ENCODE assay signal across 29 mouse cellular contexts in the genomic region with DNA sequence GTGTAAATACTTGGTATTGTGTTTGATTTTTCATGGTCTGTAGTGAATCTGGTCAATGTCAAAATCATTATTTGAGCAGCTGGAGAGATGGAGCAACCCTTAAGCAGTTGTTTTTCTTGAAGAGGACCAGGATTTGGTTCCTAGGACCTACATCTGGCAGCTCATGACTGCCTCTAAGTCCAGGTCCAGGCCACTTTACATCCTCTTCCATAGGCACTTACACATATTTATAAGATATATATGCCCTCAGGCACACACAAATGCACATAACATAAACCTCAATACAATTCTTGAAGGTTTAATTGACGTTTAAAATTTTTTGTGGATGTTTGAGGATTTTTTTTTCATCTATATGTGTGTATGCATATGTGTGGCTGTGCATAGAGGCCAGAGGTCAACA.
"Had no signal": no experiment of that assay in that cellular context is flagged by ENCODE, and none has a peak within 500 bp of the region (broad histone marks: within the 10 kb centered on the region; RNA-seq: fewer than 3 reads in every experiment).

No protein-coding gene starts in this region.

- H3K4me2 ChIP-seq: embryonic facial prominence, embryonic 12.5 days; embryonic facial prominence, embryonic 13.5 days; embryonic facial prominence, embryonic 15.5 days; forebrain, embryonic 12.5 days; forebrain, embryonic 13.5 days; forebrain, embryonic 15.5 days had no signal

- H3K9ac ChIP-seq: embryonic facial prominence, embryonic 12.5 days; embryonic facial prominence, embryonic 13.5 days; embryonic facial prominence, embryonic 15.5 days; forebrain, embryonic 12.5 days; forebrain, embryonic 13.5 days; forebrain, embryonic 15.5 days; forebrain, postnatal 0 days had no signal

- H3K27me3 ChIP-seq: embryonic facial prominence, embryonic 12.5 days; embryonic facial prominence, embryonic 13.5 days; embryonic facial prominence, embryonic 15.5 days; forebrain, embryonic 12.5 days; forebrain, embryonic 13.5 days; forebrain, embryonic 15.5 days had no signal

- DNase-seq: cerebellum, adult 2 months; cerebellum, adult 8-10 months; cerebellum, adult 9-10 months; cerebellum, adult 9-11 months; cerebellum, postnatal 10 days; cerebellum, postnatal 14 days; cerebellum, postnatal 25 days; cerebellum, postnatal 36 days; embryo, embryonic 11 days; forebrain, postnatal 0 days; gastrocnemius, adult 2 months; gastrocnemius, postnatal 10 days; gastrocnemius, postnatal 14 days; gastrocnemius, postnatal 25 days; gastrocnemius, postnatal 36 days; heart, adult 11 months; heart, adult 18-20 months; heart, adult 2 months had no signal

- H3K27ac ChIP-seq: embryonic facial prominence, embryonic 10.5 days; embryonic facial prominence, embryonic 12.5 days; embryonic facial prominence, embryonic 13.5 days; embryonic facial prominence, embryonic 15.5 days; forebrain, embryonic 10.5 days; forebrain, embryonic 12.5 days; forebrain, embryonic 13.5 days; forebrain, embryonic 15.5 days; gastrocnemius, adult 2 months; heart, adult 2 months had no signal

- H3K9me3 ChIP-seq: embryonic facial prominence, embryonic 10.5 days; embryonic facial prominence, embryonic 12.5 days; embryonic facial prominence, embryonic 13.5 days; embryonic facial prominence, embryonic 15.5 days; forebrain, embryonic 10.5 days; forebrain, embryonic 12.5 days; forebrain, embryonic 13.5 days; forebrain, embryonic 15.5 days had no signal

- ATAC-seq: forebrain, embryonic 13.5 days; forebrain, embryonic 14.5 days; forebrain, embryonic 15.5 days; forebrain, embryonic 16.5 days; forebrain, postnatal 0 days had no signal

- H3K4me3 ChIP-seq: embryonic facial prominence, embryonic 10.5 days; embryonic facial prominence, embryonic 12.5 days; embryonic facial prominence, embryonic 13.5 days; embryonic facial prominence, embryonic 15.5 days; erythroblast, embryonic 14.5 days; forebrain, embryonic 10.5 days; forebrain, embryonic 12.5 days; forebrain, embryonic 13.5 days; forebrain, embryonic 15.5 days; gastrocnemius, adult 2 months; heart, adult 2 months had no signal

- H3K4me1 ChIP-seq: embryonic facial prominence, embryonic 10.5 days; embryonic facial prominence, embryonic 12.5 days; embryonic facial prominence, embryonic 13.5 days; embryonic facial prominence, embryonic 15.5 days; forebrain, embryonic 10.5 days; forebrain, embryonic 12.5 days; forebrain, embryonic 13.5 days; forebrain, embryonic 15.5 days had no signal

- H3K36me3 ChIP-seq: embryonic facial prominence, embryonic 10.5 days; embryonic facial prominence, embryonic 12.5 days; embryonic facial prominence, embryonic 13.5 days; embryonic facial prominence, embryonic 15.5 days; forebrain, embryonic 10.5 days; forebrain, embryonic 12.5 days; forebrain, embryonic 15.5 days had no signal
